Mouse (Mus musculus) heart, embryonic 11.5 days (tissue): ENCODE measurements around the gene Stxbp5. TPM values are rescaled to one million over a fixed set of nuclear protein-coding genes. Genes with fewer than 3 reads are reported as not detected.

Source experiments
- ATAC-seq: fragments of 200-750 bp; cut with Nextera tagmentation; replicated peaks from 2 replicates; pipeline ENCODE4 v1.8.0; 2017; ENCODE audit warnings: moderate library complexity; ENCODE audit not compliant: insufficient number of reproducible peaks, low FRiP score, low TSS enrichment
- H3K27ac ChIP-seq: fragments of 300-500 bp; sonication (generic); 2 replicates; pipeline ENCODE4 v1.5.1; 2014; ENCODE audit warnings: mild to moderate bottlenecking, low read depth, low read length
- H3K27me3 ChIP-seq: fragments of 300-500 bp; sonication (generic); 2 replicates; pipeline ENCODE4 v1.6.1; 2014; ENCODE audit warnings: mild to moderate bottlenecking, low read length, mixed read lengths; ENCODE audit not compliant: control insufficient read depth, insufficient read depth
- H3K36me3 ChIP-seq: fragments of 300-500 bp; sonication (generic); 2 replicates; pipeline ENCODE4 v1.6.1; 2014; ENCODE audit warnings: mild to moderate bottlenecking, low read length, moderate library complexity, mixed read lengths; ENCODE audit not compliant: control insufficient read depth, insufficient read depth
- H3K4me1 ChIP-seq: fragments of 300-500 bp; sonication (generic); 2 replicates; pipeline ENCODE4 v1.6.1; 2014; ENCODE audit warnings: low read length; ENCODE audit not compliant: control insufficient read depth, insufficient read depth
- H3K4me2 ChIP-seq: fragments of 300-500 bp; sonication (generic); 2 replicates; pipeline ENCODE4 v1.6.1; 2014; ENCODE audit warnings: mild to moderate bottlenecking, moderate library complexity
- H3K4me3 ChIP-seq: fragments of 300-500 bp; sonication (generic); 2 replicates; pipeline ENCODE4 v1.5.1; 2014; ENCODE audit warnings: low read depth, low read length
- H3K9ac ChIP-seq: fragments of 300-500 bp; sonication (generic); 2 replicates; pipeline ENCODE4 v1.6.1; 2014; ENCODE audit warnings: mild to moderate bottlenecking, low read depth, low read length, moderate library complexity
- H3K9me3 ChIP-seq: fragments of 300-500 bp; sonication (generic); replicated peaks from 2 replicates; pipeline ENCODE4 v1.6.1; 2016; ENCODE audit warnings: low read length; ENCODE audit not compliant: control insufficient read depth
- WGBS: fragments of 180-500 bp; shearing (Covaris S2); extraction: QIAGEN DNeasy Blood & Tissue Kit; methylation state at CpG from one replicate; pipeline ENCODE4 v1.1.7; 2014; ENCODE audit not compliant: insufficient replicate concordance; 5-methylcytosine and 5-hydroxymethylcytosine counted together
- polyA plus RNA-seq: library from polyadenylated mRNA; unstranded; fragments of >200 nt; fragmentation: Nextera tagmentation; extraction: Ambion mirVana; gene quantifications from 2 replicates; pipeline ENCODE4 v1.2.1, GENCODE M21; 2014

Gene Stxbp5
- polyA plus RNA-seq, 1 experiment from 2014 or later, result 4.9 TPM

DNA sequence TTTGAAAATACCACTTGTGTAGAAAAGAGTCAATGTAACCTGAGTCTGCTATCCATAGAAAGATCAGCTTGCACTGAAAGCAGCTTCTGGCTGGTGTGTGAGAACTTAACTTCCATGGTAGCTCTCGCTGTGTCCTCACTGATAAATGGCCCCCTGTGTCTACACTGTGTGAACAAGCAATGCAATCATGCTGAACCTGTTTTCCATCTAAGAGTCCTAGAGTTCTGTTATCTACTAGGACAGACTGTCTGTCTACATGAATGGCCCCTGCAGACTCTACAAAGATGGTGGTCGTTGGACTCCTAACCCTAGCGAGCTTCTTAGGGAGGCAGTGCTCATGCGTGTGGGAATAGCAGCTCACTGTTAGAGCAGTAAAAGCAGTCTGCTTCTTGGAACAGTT is 65.9 kb downstream of the Stxbp5 start:
- H3K9me3 ChIP-seq, result no peaks in the 10 kb centered on the region
- no peak for ATAC-seq
- no peak overlapping the region for H3K9ac ChIP-seq
- H3K27me3 ChIP-seq, result no peaks in the 10 kb centered on the region
- no peak overlapping the region for H3K4me3 ChIP-seq
- 69% methylated on average over 4 of the region's 4 CpGs for WGBS
- no peaks in the 10 kb centered on the region for H3K36me3 ChIP-seq
- H3K4me1 ChIP-seq, result no peaks in the 10 kb centered on the region
- no peak overlapping the region for H3K4me2 ChIP-seq
- no peak overlapping the region for H3K27ac ChIP-seq

DNA sequence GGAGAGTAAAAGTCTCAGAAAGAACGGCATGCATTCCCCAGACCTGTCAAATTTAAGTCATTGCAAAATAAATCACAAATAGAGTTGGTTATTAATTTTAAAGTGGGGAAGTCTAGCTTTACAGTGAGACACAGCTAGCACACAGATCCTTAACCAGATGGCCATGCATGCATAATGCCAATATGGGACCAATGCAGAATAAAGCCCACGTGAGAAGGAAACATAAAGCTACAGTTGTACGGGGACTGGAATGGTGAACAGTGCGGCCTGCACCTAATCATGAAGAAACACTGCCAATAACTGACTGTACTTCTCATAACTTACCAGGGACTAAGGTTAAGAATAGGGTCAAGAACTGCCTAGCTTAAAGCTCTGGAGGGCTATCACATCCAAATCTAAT is 67.9 kb downstream of the Stxbp5 start:
- no peak overlapping the region for H3K27ac ChIP-seq
- ATAC-seq, result no peak
- no peaks in the 10 kb centered on the region for H3K4me1 ChIP-seq
- H3K9ac ChIP-seq, result no peak overlapping the region
- H3K9me3 ChIP-seq, result no peaks in the 10 kb centered on the region
- H3K36me3 ChIP-seq, result no peaks in the 10 kb centered on the region
- no peak overlapping the region for H3K4me2 ChIP-seq
- no peak overlapping the region for H3K4me3 ChIP-seq
- WGBS, result 91% methylated on average over 4 of the region's 4 CpGs
- no peaks in the 10 kb centered on the region for H3K27me3 ChIP-seq

DNA sequence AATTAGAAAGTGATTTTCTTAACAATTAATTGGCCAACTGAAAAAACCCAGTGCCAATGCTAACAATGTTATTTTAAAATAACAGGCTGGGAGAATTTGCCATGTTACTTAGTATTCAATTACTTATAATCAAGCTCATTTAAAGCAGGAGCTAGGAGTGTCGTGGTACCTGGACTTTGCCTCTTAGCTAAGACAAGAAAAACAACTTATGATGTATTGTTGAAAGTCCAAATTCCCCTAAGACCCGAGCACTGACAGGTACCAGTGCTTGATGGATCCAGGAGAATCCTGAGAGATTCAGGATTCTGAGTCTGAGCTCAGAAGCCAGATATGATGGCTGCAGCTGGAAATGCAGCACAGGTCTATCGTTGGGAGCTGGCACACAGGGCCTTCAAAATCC is 71.1 kb downstream of the Stxbp5 start:
- no peak for ATAC-seq
- Histone ChIP-seq H3K4me2 (no peak overlapping the region), H3K9me3 (no peaks in the 10 kb centered on the region), H3K27me3 (no peaks in the 10 kb centered on the region), H3K4me3 (no peak overlapping the region), H3K4me1 (no peaks in the 10 kb centered on the region), H3K36me3 (no peaks in the 10 kb centered on the region), H3K9ac (no peak overlapping the region), H3K27ac (no peak overlapping the region)
- 82% methylated on average over 3 of the region's 3 CpGs for WGBS

DNA sequence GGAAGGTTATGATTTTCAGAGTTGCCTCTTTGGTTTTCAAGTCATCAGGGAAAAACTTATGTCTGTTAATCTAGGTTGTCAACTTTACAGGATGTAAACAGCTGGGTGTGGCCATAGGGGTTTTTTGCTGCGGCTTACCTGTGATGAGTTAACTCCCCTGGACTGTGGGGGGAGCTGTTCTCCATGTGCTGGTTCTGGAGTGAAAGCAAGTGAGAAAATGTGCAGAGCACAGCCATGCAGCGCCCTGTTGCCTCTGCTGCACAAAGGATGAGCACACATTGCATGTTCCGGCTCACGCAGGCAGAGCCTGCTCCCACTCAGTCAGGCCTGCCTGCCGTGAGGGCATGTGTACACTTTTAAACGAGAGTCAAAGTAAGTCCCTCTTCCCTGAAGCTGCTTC is 79.6 kb downstream of the Stxbp5 start:
- Histone ChIP-seq H3K4me3 (no peak overlapping the region), H3K27ac (no peak overlapping the region), H3K4me2 (no peak overlapping the region), H3K4me1 (no peaks in the 10 kb centered on the region), H3K9me3 (no peaks in the 10 kb centered on the region), H3K36me3 (no peaks in the 10 kb centered on the region), H3K27me3 (no peaks in the 10 kb centered on the region), H3K9ac (no peak overlapping the region)
- 68% methylated on average over 6 of the region's 6 CpGs for WGBS
- ATAC-seq, result no peak

DNA sequence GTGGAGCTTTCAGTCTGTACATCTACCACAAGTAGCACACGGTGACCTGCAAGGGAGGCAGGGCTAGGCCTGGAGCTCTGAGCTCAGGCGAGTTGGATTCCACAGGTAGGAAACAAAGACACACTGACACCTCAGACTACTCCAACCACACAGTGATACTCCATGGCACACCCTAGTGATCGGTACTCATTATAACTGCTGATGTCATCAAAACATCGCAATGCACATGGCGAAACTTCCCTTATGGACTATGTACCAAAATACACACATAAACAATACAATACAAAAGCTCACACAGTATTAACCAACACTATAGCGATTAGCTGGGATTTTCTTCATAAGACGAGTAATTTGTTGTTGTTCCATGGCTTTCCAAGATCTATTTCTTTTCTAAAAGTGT is 82.3 kb downstream of the Stxbp5 start:
- 92% methylated on average over 7 of the region's 7 CpGs for WGBS
- no peaks in the 10 kb centered on the region for H3K36me3 ChIP-seq
- no peak overlapping the region for H3K4me2 ChIP-seq
- H3K9me3 ChIP-seq, result no peaks in the 10 kb centered on the region
- no peaks in the 10 kb centered on the region for H3K4me1 ChIP-seq
- no peak overlapping the region for H3K9ac ChIP-seq
- no peaks in the 10 kb centered on the region for H3K27me3 ChIP-seq
- H3K4me3 ChIP-seq, result no peak overlapping the region
- H3K27ac ChIP-seq, result no peak overlapping the region
- ATAC-seq, result no peak

DNA sequence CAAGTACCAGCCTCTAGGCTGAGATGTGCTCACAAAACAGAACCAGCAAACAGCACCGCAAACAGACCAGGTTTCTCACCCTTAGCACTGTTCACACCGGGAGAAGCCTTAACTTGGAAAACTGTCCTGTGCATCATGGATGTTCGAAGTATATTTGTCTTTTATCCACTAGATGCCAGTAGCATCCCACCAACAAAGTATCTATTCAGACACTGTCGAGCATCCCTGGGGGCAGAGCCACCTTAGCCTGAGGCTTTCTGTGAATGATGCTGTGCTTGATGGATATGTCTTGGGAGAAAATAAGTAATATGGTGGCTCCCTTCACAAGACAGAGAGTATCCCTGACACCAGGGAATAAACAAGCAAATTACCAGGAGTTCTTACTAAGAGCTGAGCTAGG is 87.0 kb downstream of the Stxbp5 start:
- no peak for ATAC-seq
- no peaks in the 10 kb centered on the region for H3K36me3 ChIP-seq
- H3K27me3 ChIP-seq, result no peaks in the 10 kb centered on the region
- no peak overlapping the region for H3K4me2 ChIP-seq
- no peak overlapping the region for H3K27ac ChIP-seq
- 75% methylated on average over 4 of the region's 4 CpGs for WGBS
- H3K4me3 ChIP-seq, result no peak overlapping the region
- H3K4me1 ChIP-seq, result no peaks in the 10 kb centered on the region
- no peaks in the 10 kb centered on the region for H3K9me3 ChIP-seq
- no peak overlapping the region for H3K9ac ChIP-seq

DNA sequence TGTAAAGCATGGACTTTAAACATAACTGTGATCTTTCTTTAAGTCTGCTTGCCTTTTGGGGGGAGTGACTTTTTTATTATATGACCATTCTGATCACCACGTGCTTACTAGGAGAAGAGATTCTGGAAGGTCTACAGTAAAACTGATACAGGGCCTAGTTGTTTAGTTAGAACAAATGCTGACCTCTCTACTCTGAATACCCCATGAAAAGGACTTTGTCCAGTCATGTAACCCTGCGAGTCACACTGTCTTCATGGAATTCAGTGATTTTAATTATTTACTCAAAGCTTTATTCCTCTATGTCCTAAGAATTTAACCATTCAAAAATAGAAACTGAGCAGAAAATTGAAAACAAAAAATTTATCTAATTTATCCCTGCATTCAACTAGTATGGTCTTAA is 93.3 kb downstream of the Stxbp5 start:
- H3K36me3 ChIP-seq, result no peaks in the 10 kb centered on the region
- WGBS, result 90% methylated on average over 2 of the region's 2 CpGs

GRCm38 (mm10) chr10:9805341-9805740 is 95.5 kb downstream of the Stxbp5 start:
- Histone ChIP-seq H3K9me3 (no peaks in the 10 kb centered on the region), H3K4me3 (no peak overlapping the region), H3K4me2 (no peak overlapping the region), H3K4me1 (peaks cover 2% of the 10 kb centered on the region; the same call in 1 of the 2 replicates), H3K27me3 (no peaks in the 10 kb centered on the region), H3K36me3 (no peaks in the 10 kb centered on the region), H3K27ac (no peak overlapping the region), H3K9ac (no peak overlapping the region)
- 63% methylated on average over 3 of the region's 3 CpGs for WGBS
- ATAC-seq, result no peak

More for the DNA sequence above, 93.3 kb downstream of the Stxbp5 start:
- no peak overlapping the region for H3K4me2 ChIP-seq
- H3K9me3 ChIP-seq, result no peaks in the 10 kb centered on the region
- no peaks in the 10 kb centered on the region for H3K27me3 ChIP-seq
- H3K27ac ChIP-seq, result no peak overlapping the region
- ATAC-seq, result no peak
- H3K4me3 ChIP-seq, result no peak overlapping the region
- peaks cover 2% of the 10 kb centered on the region; the same call in 1 of the 2 replicates for H3K4me1 ChIP-seq
- H3K9ac ChIP-seq, result no peak overlapping the region

GRCm38 (mm10) chr10:9803126-9803525 is 97.8 kb downstream of the Stxbp5 start:
- Histone ChIP-seq H3K27ac (no peak overlapping the region), H3K9ac (no peak overlapping the region), H3K4me2 (no peak overlapping the region), H3K36me3 (no peaks in the 10 kb centered on the region), H3K9me3 (no peaks in the 10 kb centered on the region), H3K4me1 (peaks cover 2% of the 10 kb centered on the region; the same call in 1 of the 2 replicates), H3K27me3 (no peaks in the 10 kb centered on the region), H3K4me3 (no peak overlapping the region)
- 74% methylated on average over 2 of the region's 2 CpGs for WGBS
- ATAC-seq, result no peak
